Mouse (Mus musculus): ENCODE results near the gene Oaf. TPM values are rescaled to one million over a fixed set of nuclear protein-coding genes. Genes with fewer than 3 reads are reported as not detected.

Oaf gene
- polyA plus RNA-seq, 1 experiment from 2014 or later, result 29.3 TPM

- H3K9me3 ChIP-seq (replicated peaks), result no peaks in the 10 kb centered on the region
- DNase-seq (no peak), ATAC-seq (ENCODE audit: low read depth) (no peak)
- WGBS (ENCODE audit: insufficient replicate concordance), result 73% methylated on average over 9 of the region's 9 CpGs
- H3K27ac ChIP-seq, result peak overlapping the region; percentile 70
- H3K4me3 ChIP-seq (replicated peaks), result no peak overlapping the region
- H3K4me1 ChIP-seq (replicated peaks), result peaks cover 49% of the 10 kb centered on the region
- no peaks in the 10 kb centered on the region for H3K36me3 ChIP-seq
- H3K9ac ChIP-seq, result no peak overlapping the region
- H3K27me3 ChIP-seq, result no peaks in the 10 kb centered on the region
- H3K4me2 ChIP-seq, result no peak overlapping the region
These were observed 23.3 kb upstream of the Oaf start for GRCm38 (mm10) chr9:43262811-43263550.

- ATAC-seq (ENCODE audit: low read depth) (no peak), DNase-seq (no peak)
- Histone ChIP-seq H3K4me2 (no peak overlapping the region), H3K4me1 (replicated peaks) (peaks cover 51% of the 10 kb centered on the region), H3K9me3 (replicated peaks) (no peaks in the 10 kb centered on the region), H3K27me3 (no peaks in the 10 kb centered on the region), H3K4me3 (replicated peaks) (no peak overlapping the region), H3K36me3 (no peaks in the 10 kb centered on the region), H3K27ac (peak overlapping the region; percentile 70), H3K9ac (no peak overlapping the region)
- 66% methylated on average over 4 of the region's 4 CpGs for WGBS (ENCODE audit: insufficient replicate concordance)
These were observed 22.7 kb upstream of the Oaf start for GRCm38 (mm10) chr9:43262390-43262789.

GRCm38 (mm10) chr9:43261941-43262340 is 22.2 kb upstream of the Oaf start:
- ATAC-seq (ENCODE audit: low read depth), result peak; percentile 27; the same call in 1 of the 2 replicates
- WGBS (ENCODE audit: insufficient replicate concordance), result 39% methylated on average over 2 of the region's 2 CpGs
- DNase-seq, result no peak
- Histone ChIP-seq H3K4me2 (no peak overlapping the region), H3K36me3 (no peaks in the 10 kb centered on the region), H3K27ac (peak overlapping the region; percentile 70), H3K27me3 (no peaks in the 10 kb centered on the region), H3K9ac (no peak overlapping the region), H3K9me3 (replicated peaks) (no peaks in the 10 kb centered on the region), H3K4me1 (replicated peaks) (peaks cover 52% of the 10 kb centered on the region), H3K4me3 (replicated peaks) (no peak overlapping the region)

GRCm38 (mm10) chr9:43261124-43261907 is 21.6 kb upstream of the Oaf start:
- Histone ChIP-seq H3K36me3 (no peaks in the 10 kb centered on the region), H3K9me3 (replicated peaks) (no peaks in the 10 kb centered on the region), H3K27ac (peak overlapping the region; percentile 70), H3K4me3 (replicated peaks) (no peak overlapping the region), H3K4me1 (replicated peaks) (peaks cover 55% of the 10 kb centered on the region), H3K27me3 (no peaks in the 10 kb centered on the region), H3K9ac (no peak overlapping the region), H3K4me2 (no peak overlapping the region)
- WGBS (ENCODE audit: insufficient replicate concordance), result 75% methylated on average over 4 of the region's 4 CpGs
- ATAC-seq (ENCODE audit: low read depth) (0 out of 2 replicates have a peak, but pooled peaks have one; percentile 1), DNase-seq (no peak)

- no peak overlapping the region for H3K27ac ChIP-seq
- no peaks in the 10 kb centered on the region for H3K27me3 ChIP-seq
- no peak overlapping the region for H3K4me2 ChIP-seq
- WGBS (ENCODE audit: insufficient replicate concordance), result 69% methylated on average over 7 of the region's 7 CpGs
- H3K9ac ChIP-seq, result no peak overlapping the region
- no peak overlapping the region for H3K4me3 ChIP-seq (replicated peaks)
- no peaks in the 10 kb centered on the region for H3K36me3 ChIP-seq
- peaks cover 56% of the 10 kb centered on the region for H3K4me1 ChIP-seq (replicated peaks)
- DNase-seq (no peak), ATAC-seq (ENCODE audit: low read depth) (no peak)
- no peaks in the 10 kb centered on the region for H3K9me3 ChIP-seq (replicated peaks)
These were observed 20.9 kb upstream of the Oaf start for GRCm38 (mm10) chr9:43260661-43261060.

GRCm38 (mm10) chr9:43253271-43253681 is 13.6 kb upstream of the Oaf start:
- peak overlapping the region; percentile 48; the same call in 1 of the 2 replicates for H3K27ac ChIP-seq
- 58% methylated on average over 5 of the region's 5 CpGs for WGBS (ENCODE audit: insufficient replicate concordance)

GRCm38 (mm10) chr9:43252790-43253189 is 13.1 kb upstream of the Oaf start:
- peak overlapping the region; percentile 48; the same call in 1 of the 2 replicates for H3K27ac ChIP-seq

More at GRCm38 (mm10) chr9:43253271-43253681, 13.6 kb upstream of the Oaf start:
- Histone ChIP-seq H3K9ac (no peak overlapping the region), H3K4me3 (replicated peaks) (no peak overlapping the region), H3K36me3 (no peaks in the 10 kb centered on the region), H3K27me3 (no peaks in the 10 kb centered on the region), H3K4me1 (replicated peaks) (peaks cover 26% of the 10 kb centered on the region), H3K9me3 (replicated peaks) (no peaks in the 10 kb centered on the region), H3K4me2 (no peak overlapping the region)
- ATAC-seq (ENCODE audit: low read depth), result no peak
- no peak for DNase-seq

GRCm38 (mm10) chr9:43251786-43252185 is 12.1 kb upstream of the Oaf start:
- Histone ChIP-seq H3K9me3 (replicated peaks) (no peaks in the 10 kb centered on the region), H3K27ac (no peak overlapping the region), H3K27me3 (no peaks in the 10 kb centered on the region), H3K4me2 (no peak overlapping the region), H3K9ac (no peak overlapping the region), H3K36me3 (no peaks in the 10 kb centered on the region), H3K4me1 (replicated peaks) (peaks cover 28% of the 10 kb centered on the region), H3K4me3 (replicated peaks) (no peak overlapping the region)
- DNase-seq (no peak), ATAC-seq (ENCODE audit: low read depth) (no peak)
- WGBS (ENCODE audit: insufficient replicate concordance), result 72% methylated on average over 2 of the region's 2 CpGs

More at GRCm38 (mm10) chr9:43252790-43253189, 13.1 kb upstream of the Oaf start:
- ATAC-seq (ENCODE audit: low read depth), result no peak
- no peaks in the 10 kb centered on the region for H3K9me3 ChIP-seq (replicated peaks)
- DNase-seq, result no peak
- 68% methylated on average over 3 of the region's 3 CpGs for WGBS (ENCODE audit: insufficient replicate concordance)
- peaks cover 28% of the 10 kb centered on the region for H3K4me1 ChIP-seq (replicated peaks)
- H3K4me2 ChIP-seq, result no peak overlapping the region
- H3K9ac ChIP-seq, result no peak overlapping the region
- H3K27me3 ChIP-seq, result no peaks in the 10 kb centered on the region
- no peak overlapping the region for H3K4me3 ChIP-seq (replicated peaks)
- no peaks in the 10 kb centered on the region for H3K36me3 ChIP-seq

- ATAC-seq (ENCODE audit: low read depth), result peak; percentile 54
- Histone ChIP-seq H3K36me3 (no peaks in the 10 kb centered on the region), H3K4me3 (replicated peaks) (peak overlapping the region; percentile 29), H3K4me2 (peak overlapping the region; percentile 52), H3K9me3 (replicated peaks) (no peaks in the 10 kb centered on the region), H3K4me1 (replicated peaks) (peaks cover 65% of the 10 kb centered on the region), H3K27ac (peak overlapping the region; percentile 68), H3K27me3 (no peaks in the 10 kb centered on the region), H3K9ac (peak overlapping the region; percentile 44; the same call in 1 of the 2 replicates)
- WGBS (ENCODE audit: insufficient replicate concordance), result 8% methylated on average over 10 of the region's 10 CpGs
- peak; percentile 51 for DNase-seq
These were observed 7.0 kb upstream of the Oaf start for GRCm38 (mm10) chr9:43246738-43247180.

- no peaks in the 10 kb centered on the region for H3K27me3 ChIP-seq
- no peak overlapping the region for H3K4me3 ChIP-seq (replicated peaks)
- H3K4me2 ChIP-seq, result no peak overlapping the region
- WGBS (ENCODE audit: insufficient replicate concordance), result 51% methylated on average over 7 of the region's 7 CpGs
- peaks cover 73% of the 10 kb centered on the region for H3K4me1 ChIP-seq (replicated peaks)
- no peaks in the 10 kb centered on the region for H3K36me3 ChIP-seq
- no peak for DNase-seq
- no peak for ATAC-seq (ENCODE audit: low read depth)
- H3K9ac ChIP-seq, result no peak overlapping the region
- peak overlapping the region; percentile 40; the same call in 1 of the 2 replicates for H3K27ac ChIP-seq
- H3K9me3 ChIP-seq (replicated peaks), result no peaks in the 10 kb centered on the region
These were observed 6.3 kb upstream of the Oaf start for GRCm38 (mm10) chr9:43245801-43246570.

GRCm38 (mm10) chr9:43242432-43242831 is 2.7 kb upstream of the Oaf start:
- peak overlapping the region; percentile 94 for H3K27ac ChIP-seq
- peak overlapping the region; percentile 94 for H3K4me2 ChIP-seq
- DNase-seq, result no peak
- no peaks in the 10 kb centered on the region for H3K36me3 ChIP-seq
- ATAC-seq (ENCODE audit: low read depth), result peak; percentile 8; the same call in 1 of the 2 replicates
- H3K27me3 ChIP-seq, result no peaks in the 10 kb centered on the region
- no peak overlapping the region for H3K4me3 ChIP-seq (replicated peaks)
- 8% methylated on average over 5 of the region's 5 CpGs for WGBS (ENCODE audit: insufficient replicate concordance)
- H3K4me1 ChIP-seq (replicated peaks), result peaks cover 93% of the 10 kb centered on the region
- no peaks in the 10 kb centered on the region for H3K9me3 ChIP-seq (replicated peaks)
- peak overlapping the region; percentile 52 for H3K9ac ChIP-seq
